ENCODE assay signal across 9 mouse cellular contexts in the genomic region with DNA sequence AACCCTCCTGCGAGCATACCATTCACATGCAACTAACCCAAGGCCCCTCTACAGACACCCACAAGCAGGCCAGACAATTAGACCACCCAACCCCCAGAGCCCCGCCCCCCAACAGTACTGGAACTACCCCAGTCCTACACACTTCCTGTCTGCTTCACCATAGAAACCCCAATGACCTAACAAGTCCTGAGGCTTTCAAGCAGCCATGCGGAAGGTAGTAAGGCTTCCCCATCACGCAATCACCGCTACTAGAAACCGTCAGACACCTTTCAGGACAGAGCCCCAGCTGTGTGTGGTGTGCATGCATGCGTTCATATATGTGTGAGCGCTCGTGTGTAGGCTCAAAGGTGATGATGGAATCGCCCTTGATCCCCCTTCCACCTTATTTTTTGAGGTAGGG. TPM values are rescaled to one million over a fixed set of nuclear protein-coding genes. Genes with fewer than 3 reads are reported as not detected.
DNase-seq lines count a peak whose midpoint lies in the region; ATAC-seq and TF ChIP-seq lines count a peak whose summit lies in the region.
"Had no signal": no experiment of that assay in that cellular context is flagged by ENCODE, and none has a peak within 500 bp of the region (broad histone marks: within the 10 kb centered on the region; RNA-seq: fewer than 3 reads in every experiment).

No protein-coding gene starts in this region.

- no peak overlapping the region for H3K4me2 ChIP-seq in embryonic facial prominence, embryonic 12.5 days (replicated peaks)
- H3K4me2 ChIP-seq in lung, postnatal 0 days (replicated peaks; ENCODE audit: low read depth, low read length) = no peak overlapping the region
- H3K4me2 ChIP-seq in hindbrain, postnatal 0 days (ENCODE audit: low read depth, low read length) = no peak overlapping the region
- H3K4me2 ChIP-seq: embryonic facial prominence, embryonic 13.5 days had no signal

- no peaks in the 10 kb centered on the region for H3K4me1 ChIP-seq in embryonic facial prominence, embryonic 12.5 days
- H3K4me1 ChIP-seq in embryonic facial prominence, embryonic 10.5 days = peaks cover 12% of the 10 kb centered on the region
- no peaks in the 10 kb centered on the region for H3K4me1 ChIP-seq in lung, postnatal 0 days (ENCODE audit: insufficient read depth, low read depth, low read length)
- H3K4me1 ChIP-seq in hindbrain, postnatal 0 days (ENCODE audit: insufficient read depth, low read length) = peaks cover 4% of the 10 kb centered on the region; the same call in 1 of the 2 replicates

- H3K27me3 ChIP-seq in embryonic facial prominence, embryonic 12.5 days = no peaks in the 10 kb centered on the region
- no peaks in the 10 kb centered on the region for H3K27me3 ChIP-seq in embryonic facial prominence, embryonic 10.5 days (replicated peaks; ENCODE audit: low read depth, poor library complexity, severe bottlenecking)
- no peaks in the 10 kb centered on the region for H3K27me3 ChIP-seq in lung, postnatal 0 days (replicated peaks; ENCODE audit: insufficient read depth, low read length)
- no peaks in the 10 kb centered on the region for H3K27me3 ChIP-seq in hindbrain, postnatal 0 days (ENCODE audit: insufficient read depth, low read length)
- H3K27me3 ChIP-seq in splenic B cell, adult 2 months (ENCODE audit: control insufficient read depth, insufficient read depth, low read length, poor library complexity, severe bottlenecking) = no peaks in the 10 kb centered on the region
- H3K27me3 ChIP-seq: embryonic facial prominence, embryonic 13.5 days had no signal

- peaks cover 66% of the 10 kb centered on the region for H3K36me3 ChIP-seq in embryonic facial prominence, embryonic 12.5 days
- peaks cover 68% of the 10 kb centered on the region for H3K36me3 ChIP-seq in embryonic facial prominence, embryonic 10.5 days (replicated peaks)
- H3K36me3 ChIP-seq in lung, postnatal 0 days (ENCODE audit: insufficient read depth, low read length) = peaks cover 11% of the 10 kb centered on the region; the same call in 1 of the 2 replicates
- peaks cover 42% of the 10 kb centered on the region for H3K36me3 ChIP-seq in hindbrain, postnatal 0 days (ENCODE audit: insufficient read depth, low read length)
- peaks cover 2% of the 10 kb centered on the region; the same call in 1 of the 2 replicates for H3K36me3 ChIP-seq in splenic B cell, adult 2 months (ENCODE audit: control insufficient read depth, insufficient read depth, low read length, poor library complexity, severe bottlenecking)

- no peak for TF ChIP-seq EP300 in lung, postnatal 0 days (IDR thresholded peaks at IDR 0.05)

- no peaks in the 10 kb centered on the region for H3K9me3 ChIP-seq in embryonic facial prominence, embryonic 12.5 days
- H3K9me3 ChIP-seq in embryonic facial prominence, embryonic 10.5 days = no peaks in the 10 kb centered on the region
- no peaks in the 10 kb centered on the region for H3K9me3 ChIP-seq in lung, postnatal 0 days (ENCODE audit: low read length)
- H3K9me3 ChIP-seq in hindbrain, postnatal 0 days (ENCODE audit: low read length) = no peaks in the 10 kb centered on the region
- H3K9me3 ChIP-seq: embryonic facial prominence, embryonic 13.5 days had no signal

- no peak for ATAC-seq in embryonic facial prominence, embryonic 12.5 days (ENCODE audit: insufficient number of reproducible peaks, insufficient read depth, low FRiP score, low TSS enrichment)
- ATAC-seq in lung, postnatal 0 days = no peak
- ATAC-seq in hindbrain, postnatal 0 days = 0 out of 2 replicates have a peak, but pooled peaks have one; percentile 12

- peak overlapping the region; percentile 30 for H3K27ac ChIP-seq in embryonic facial prominence, embryonic 12.5 days
- H3K27ac ChIP-seq in embryonic facial prominence, embryonic 10.5 days (replicated peaks) = no peak overlapping the region
- H3K27ac ChIP-seq in lung, postnatal 0 days (ENCODE audit: low read length) = no peak overlapping the region
- H3K27ac ChIP-seq in hindbrain, postnatal 0 days = peak overlapping the region; percentile 36; the same call in 1 of the 2 replicates
- H3K27ac ChIP-seq: embryonic facial prominence, embryonic 13.5 days had no signal

- 80% methylated on average over 10 of the region's 10 CpGs for WGBS in embryonic facial prominence, embryonic 12.5 days
- WGBS in embryonic facial prominence, embryonic 10.5 days = 81% methylated on average over 10 of the region's 10 CpGs
- 78% methylated on average over 10 of the region's 10 CpGs for WGBS in lung, postnatal 0 days
- 54% methylated on average over 10 of the region's 10 CpGs for WGBS in hindbrain, postnatal 0 days

- DNase-seq in embryonic facial prominence, embryonic 10.5 days (ENCODE audit: low spot score) = no peak
- DNase-seq in lung, postnatal 0 days (ENCODE audit: low spot score) = peak; percentile 17
- DNase-seq in lung, postnatal 14 days = no peak
- DNase-seq in hindbrain, postnatal 0 days (ENCODE audit: low spot score) = no peak
- peak; percentile 82 for DNase-seq in splenic B cell, adult 2 months (ENCODE audit: low read depth, low spot score)
- DNase-seq in frontal cortex, postnatal 36 days (ENCODE audit: low spot score in 2 of 2) = no peak
- no peak for DNase-seq in right cerebral cortex, adult 18-20 months

- H3K4me3 ChIP-seq in embryonic facial prominence, embryonic 12.5 days = no peak overlapping the region
- H3K4me3 ChIP-seq in embryonic facial prominence, embryonic 10.5 days = no peak overlapping the region
- H3K4me3 ChIP-seq in lung, postnatal 0 days (ENCODE audit: low read depth, low read length) = no peak overlapping the region
- H3K4me3 ChIP-seq in hindbrain, postnatal 0 days (ENCODE audit: low read length) = no peak overlapping the region
- H3K4me3 ChIP-seq: embryonic facial prominence, embryonic 13.5 days had no signal

- H3K9ac ChIP-seq in embryonic facial prominence, embryonic 12.5 days = no peak overlapping the region
- H3K9ac ChIP-seq in lung, postnatal 0 days (replicated peaks; ENCODE audit: low read depth) = no peak overlapping the region
- H3K9ac ChIP-seq in hindbrain, postnatal 0 days (replicated peaks; ENCODE audit: low read length) = no peak overlapping the region; the same call in 1 of the 2 replicates
- H3K9ac ChIP-seq: embryonic facial prominence, embryonic 13.5 days had no signal

- no peak for TF ChIP-seq CTCF in lung, postnatal 0 days (IDR thresholded peaks at IDR 0.05)
- no peak for TF ChIP-seq CTCF in hindbrain, postnatal 0 days (IDR thresholded peaks at IDR 0.05; ENCODE audit: low read depth)

RNA-seq across cellular contexts. Expression of a gene that starts 50.1 kb away (rescaled TPM):
- polyA plus RNA-seq in embryonic facial prominence, embryonic 12.5 days (2016; fragmentation: Nextera tagmentation; extraction: Ambion mirVana) = 142 TPM in 2 replicates
- polyA plus RNA-seq in embryonic facial prominence, embryonic 10.5 days (2016; fragmentation: Nextera tagmentation; extraction: Ambion mirVana) = 135 and 144 TPM in 2 replicates
- 64.4 and 81.7 TPM in 2 replicates for polyA plus RNA-seq in lung, postnatal 0 days (2015; fragmentation: Nextera tagmentation; extraction: Ambion mirVana)
- 49.8 and 112 TPM in 2 replicates for total RNA-seq in hindbrain, postnatal 0 days (2014; rRNA removed)
- polyA plus RNA-seq in hindbrain, postnatal 0 days (2015; fragmentation: Nextera tagmentation; extraction: Ambion mirVana) = 104 and 106 TPM in 2 replicates

RNA-seq across cellular contexts. Expression of a gene that starts 58.0 kb away (rescaled TPM):
- 72.1 and 77.9 TPM in 2 replicates for polyA plus RNA-seq in embryonic facial prominence, embryonic 12.5 days (2016; fragmentation: Nextera tagmentation; extraction: Ambion mirVana)
- 41.1 and 42.0 TPM in 2 replicates for polyA plus RNA-seq in embryonic facial prominence, embryonic 10.5 days (2016; fragmentation: Nextera tagmentation; extraction: Ambion mirVana)
- 11.7 and 11.9 TPM in 2 replicates for polyA plus RNA-seq in lung, postnatal 0 days (2015; fragmentation: Nextera tagmentation; extraction: Ambion mirVana)
- 36.6 and 41.3 TPM in 2 replicates for total RNA-seq in hindbrain, postnatal 0 days (2014; rRNA removed)
- polyA plus RNA-seq in hindbrain, postnatal 0 days (2015; fragmentation: Nextera tagmentation; extraction: Ambion mirVana) = 21.2 and 22.3 TPM in 2 replicates

Comparison
In these comparisons a context has a peak if more than half of its experiments do, and no peak if none do; other contexts are left out.
1. H3K27ac ChIP-seq: peak in embryonic facial prominence, embryonic 12.5 days (single experiment) and hindbrain, postnatal 0 days (single experiment); none in embryonic facial prominence, embryonic 10.5 days (single experiment) and lung, postnatal 0 days (single experiment).
2. DNase-seq: peak in lung, postnatal 0 days (single experiment) and splenic B cell, adult 2 months (single experiment); none in embryonic facial prominence, embryonic 10.5 days (single experiment), lung, postnatal 14 days (single experiment), hindbrain, postnatal 0 days (single experiment), frontal cortex, postnatal 36 days (0 of 2) and right cerebral cortex, adult 18-20 months (single experiment).